Mouse (Mus musculus) kidney, postnatal 14 days (tissue): ENCODE results near the gene Mtmr14.

ENCODE experiments used
- DNase-seq: peaks from one replicate; pipeline ENCODE4 v3.0.0; 2022; ENCODE audit warnings: mixed read lengths

Mtmr14 gene

DNA sequence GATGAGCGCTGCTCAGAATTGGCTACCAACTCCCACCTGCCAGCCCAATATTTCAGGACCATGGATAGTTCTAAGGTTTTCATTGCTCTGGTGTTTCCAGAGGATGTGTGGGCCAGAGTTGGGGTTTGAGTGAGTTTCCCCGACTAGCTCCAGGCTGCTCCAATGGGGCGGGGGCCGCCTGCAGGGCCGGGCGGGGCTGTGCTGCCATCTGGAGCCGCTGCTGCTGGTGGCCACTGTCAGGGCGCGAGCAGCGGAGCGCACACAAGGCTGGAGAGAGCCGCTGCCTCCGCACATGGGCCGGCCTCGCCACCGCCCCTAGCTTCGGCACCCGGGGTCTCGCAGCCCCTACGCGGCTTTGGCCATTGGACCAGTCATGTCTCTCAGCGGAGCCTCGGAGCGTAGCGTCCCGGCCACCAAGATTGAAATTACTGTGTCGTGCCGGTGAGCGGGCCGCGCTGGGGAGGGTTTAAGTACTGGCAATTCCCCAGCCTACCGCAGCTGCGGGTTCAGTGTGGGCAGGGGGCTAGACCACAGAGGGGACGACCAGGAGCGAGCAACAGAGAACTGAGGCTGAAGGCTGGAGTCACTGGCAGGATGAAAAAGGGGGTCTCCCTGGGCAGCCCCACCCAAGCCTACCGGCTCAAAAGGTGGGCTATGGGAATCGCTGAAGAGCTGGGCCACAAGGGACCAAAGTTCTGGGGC lies 44.6 kb downstream of the Mtmr14 start, which contains the start of gene Cpne9:
Gene Cpne9 (plus strand): TSS at position 207 of the 702 bp plus-strand sequence.
- DNase-seq: peak; percentile 27

DNA sequence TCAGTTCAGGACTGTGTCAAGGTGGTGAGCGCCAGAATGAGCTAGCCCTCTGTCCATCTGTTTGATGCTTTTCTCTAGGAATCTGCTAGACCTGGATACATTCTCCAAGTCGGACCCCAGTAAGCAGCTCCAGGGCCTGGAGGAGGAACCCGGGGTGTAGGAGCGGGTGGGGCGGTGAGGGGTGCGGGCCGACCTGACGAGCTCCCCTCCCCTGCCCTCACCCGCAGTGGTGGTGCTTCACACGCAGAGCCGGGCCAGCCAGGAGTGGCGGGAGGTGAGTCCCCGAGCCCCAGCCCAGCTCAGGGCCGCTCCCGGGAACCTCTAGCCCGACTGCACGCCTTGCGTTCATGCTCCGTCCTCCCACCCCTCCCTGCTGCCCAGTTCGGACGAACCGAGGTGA lies 45.3 kb downstream of the Mtmr14 start:
- no peak for DNase-seq

DNA sequence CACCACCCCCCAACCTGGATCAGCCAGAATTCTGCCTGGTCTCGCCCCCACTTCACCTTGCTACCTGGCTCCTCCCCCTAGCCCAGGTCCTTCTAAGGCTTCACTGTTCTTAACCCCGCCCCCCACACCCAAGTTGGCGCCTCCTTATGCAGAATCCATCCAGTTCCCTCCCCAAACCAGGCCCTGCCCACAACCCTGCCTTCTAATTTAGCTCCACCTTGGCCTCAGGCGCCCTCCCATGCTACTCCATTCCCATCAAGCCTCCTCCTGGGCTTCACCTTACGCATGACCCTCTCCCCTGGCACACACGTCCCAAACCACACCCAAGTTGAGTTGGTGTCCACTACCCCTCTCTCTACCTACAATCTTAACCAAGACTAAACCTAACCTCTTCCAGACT lies 45.9 kb downstream of the Mtmr14 start:
- DNase-seq: no peak

DNA sequence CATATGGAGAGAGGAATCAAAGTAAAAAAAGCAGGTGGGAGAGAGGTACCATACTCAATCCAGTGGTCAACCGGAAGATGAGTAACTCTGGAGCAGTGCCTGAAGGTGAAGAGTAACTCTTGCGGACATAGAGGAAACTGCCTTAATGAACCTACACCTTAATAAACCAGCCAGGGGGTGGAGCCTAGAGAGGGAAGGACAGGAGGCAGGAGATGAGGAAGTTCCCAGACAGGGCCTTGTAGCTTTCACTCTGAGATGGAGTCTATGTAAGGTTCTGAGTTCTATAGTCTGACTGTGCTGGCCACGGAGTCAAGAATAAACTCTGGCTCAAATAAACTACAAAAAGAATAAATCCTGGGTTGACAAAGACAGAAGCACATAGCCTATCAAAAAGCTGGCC lies 47.3 kb downstream of the Mtmr14 start:
- no peak for DNase-seq

GRCm38 (mm10) chr6:113286316-113286715 lies 48.7 kb downstream of the Mtmr14 start:
- no peak for DNase-seq

GRCm38 (mm10) chr6:113287236-113287635 lies 49.6 kb downstream of the Mtmr14 start:
- no peak for DNase-seq

- no peak for DNase-seq
Measured at GRCm38 (mm10) chr6:113289346-113289745, 51.7 kb downstream of the Mtmr14 start.

DNA sequence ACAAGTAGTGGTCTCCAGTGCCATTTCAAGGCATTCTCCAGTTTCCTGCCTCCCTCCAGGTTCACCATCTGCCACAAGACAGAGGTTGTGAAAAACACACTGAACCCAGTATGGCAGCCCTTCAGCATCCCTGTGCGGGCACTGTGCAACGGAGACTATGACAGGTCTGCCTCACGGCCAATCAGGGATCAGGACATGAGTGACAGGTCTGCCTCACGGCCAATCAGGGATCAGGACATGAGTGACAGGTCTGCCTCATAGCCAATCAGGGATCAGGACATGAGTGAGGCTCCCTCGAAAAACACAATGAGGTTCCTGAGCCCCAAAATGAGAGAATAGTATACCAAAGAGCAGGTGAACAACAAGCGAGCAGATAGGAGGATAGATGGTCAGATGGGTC lies 52.7 kb downstream of the Mtmr14 start:
- no peak for DNase-seq

DNA sequence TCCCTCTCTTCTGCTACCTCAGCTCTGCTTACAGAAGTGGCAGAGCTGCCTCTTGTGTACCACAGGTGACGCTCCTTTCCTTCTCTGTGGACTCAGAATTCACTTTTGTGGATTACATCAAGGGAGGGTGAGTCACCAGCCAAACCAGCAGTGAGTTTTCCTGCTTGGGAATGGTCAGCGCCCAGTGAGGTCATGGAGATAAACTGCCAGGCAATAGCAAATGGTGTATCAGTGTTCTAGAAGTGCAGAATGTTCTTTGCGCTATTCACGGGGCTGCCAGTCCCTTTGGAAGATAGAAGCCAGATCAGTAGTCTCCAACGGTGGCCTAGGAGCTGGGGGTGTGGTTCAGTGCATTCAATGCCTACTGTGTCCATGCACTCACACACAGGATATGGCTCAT lies 55.3 kb downstream of the Mtmr14 start:
- no peak for DNase-seq

GRCm38 (mm10) chr6:113296046-113296445 lies 58.4 kb downstream of the Mtmr14 start:
- DNase-seq: no peak

- no peak for DNase-seq
Measured at GRCm38 (mm10) chr6:113296639-113297038, 59.0 kb downstream of the Mtmr14 start.

DNA sequence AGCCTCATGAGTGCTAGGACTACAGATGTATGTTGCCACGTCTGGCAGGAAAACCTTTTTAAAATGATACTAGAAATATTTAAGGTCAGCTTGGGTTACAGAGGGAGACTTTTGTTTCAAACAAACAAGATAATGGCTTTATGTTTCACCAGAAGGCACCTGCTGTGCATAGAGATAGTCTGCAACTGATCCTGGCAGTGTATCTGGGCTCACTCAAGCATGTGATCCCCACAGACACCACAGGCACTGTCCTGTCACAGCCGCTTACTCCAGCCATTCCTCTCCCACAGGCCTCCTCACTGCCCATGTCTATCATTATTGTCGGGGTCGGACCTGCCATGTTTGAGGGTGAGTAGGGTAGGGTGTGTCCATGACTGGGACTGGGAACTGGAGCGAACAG lies 63.7 kb downstream of the Mtmr14 start:
- DNase-seq: no peak

DNA sequence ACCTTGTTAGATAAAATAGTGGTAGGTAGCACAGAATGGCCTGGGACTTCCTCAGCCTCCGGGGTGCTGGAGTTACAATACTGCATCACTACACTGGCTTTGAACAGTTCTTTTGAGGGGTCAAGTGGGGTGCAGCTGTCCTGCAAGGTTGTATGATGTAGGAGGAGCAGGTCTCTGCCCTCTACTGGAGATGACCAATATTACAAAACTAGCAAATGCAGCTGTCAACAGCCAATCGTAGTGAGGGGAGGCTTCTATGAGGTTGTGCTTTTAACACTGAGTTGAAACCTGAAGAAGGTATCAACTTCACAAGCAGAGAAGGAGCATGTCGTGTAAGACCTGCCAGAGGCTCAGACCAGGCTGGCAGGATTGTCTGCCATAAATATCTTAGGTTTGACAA lies 64.6 kb downstream of the Mtmr14 start:
- DNase-seq: peak; percentile 26

DNA sequence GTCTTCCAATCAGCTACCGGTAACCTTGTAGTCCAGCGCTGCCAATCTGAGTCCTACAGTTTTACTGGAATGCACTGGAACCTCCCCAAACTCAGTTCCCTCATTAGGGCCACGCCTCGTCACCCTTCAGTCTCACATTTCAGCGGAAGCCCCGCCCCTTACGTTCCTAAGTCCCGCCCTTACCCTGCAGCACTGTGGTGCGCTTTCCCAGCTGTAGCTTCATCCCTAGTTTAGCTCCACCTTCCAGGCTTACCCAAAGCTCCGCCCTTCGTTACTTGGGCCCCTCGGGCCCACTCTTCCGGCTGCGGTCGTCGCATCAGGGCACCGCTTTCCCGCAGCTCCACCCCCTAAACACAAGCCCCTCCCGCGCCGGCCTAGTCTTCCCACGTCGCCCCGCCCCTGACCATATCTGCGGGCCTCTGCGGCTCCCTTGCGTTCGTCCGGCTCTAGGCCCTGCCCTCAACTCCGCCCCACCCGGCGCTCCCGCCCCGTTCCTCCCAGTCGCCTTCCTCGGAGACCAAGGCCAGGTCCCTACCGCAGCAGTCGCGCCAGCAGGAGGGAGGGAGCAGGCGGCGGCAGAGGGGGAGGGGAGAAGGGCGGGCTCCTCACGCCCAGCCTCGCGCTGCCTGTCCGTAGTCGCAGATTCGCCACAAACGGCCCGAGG lies 68.8 kb downstream of the Mtmr14 start:
- peak; percentile 100 for DNase-seq

- DNase-seq: no peak
Measured at GRCm38 (mm10) chr6:113306986-113307349, 69.3 kb downstream of the Mtmr14 start, which contains the start of gene Brpf1. Gene Brpf1 (plus strand): TSS chr6:113307137.

DNA sequence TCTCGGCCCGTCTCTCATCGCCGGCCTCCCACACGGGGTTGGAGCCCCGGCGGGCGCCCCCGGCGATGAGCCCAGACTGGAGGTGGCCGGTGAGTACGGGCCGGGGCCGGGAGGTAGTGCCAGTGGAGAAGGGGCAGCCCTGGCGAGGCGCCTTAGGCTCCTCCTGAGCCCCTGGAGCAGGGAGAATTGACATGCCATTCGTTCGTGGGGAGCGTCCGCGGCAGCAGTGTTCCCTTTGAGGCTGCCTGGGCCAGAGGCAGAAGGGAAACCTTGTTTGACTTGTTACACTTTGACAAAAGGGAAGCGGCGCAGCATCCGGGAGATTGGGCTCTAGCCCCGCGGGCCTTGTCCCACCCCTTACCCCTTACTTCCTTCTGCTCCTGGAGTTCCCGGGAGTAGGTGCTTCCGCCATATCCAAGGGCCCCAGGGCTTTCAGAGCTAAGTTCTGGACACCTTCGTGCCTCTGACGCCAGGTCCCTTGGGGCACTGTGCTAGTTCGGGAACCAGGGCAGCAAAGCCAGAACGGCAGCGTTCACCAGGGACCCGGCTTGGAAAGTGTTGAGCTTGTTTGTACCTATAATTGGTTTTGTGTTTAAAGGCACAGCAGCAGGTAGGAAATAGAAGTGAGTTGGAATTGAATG lies 70.0 kb downstream of the Mtmr14 start:
- DNase-seq: peak; percentile 59

DNA sequence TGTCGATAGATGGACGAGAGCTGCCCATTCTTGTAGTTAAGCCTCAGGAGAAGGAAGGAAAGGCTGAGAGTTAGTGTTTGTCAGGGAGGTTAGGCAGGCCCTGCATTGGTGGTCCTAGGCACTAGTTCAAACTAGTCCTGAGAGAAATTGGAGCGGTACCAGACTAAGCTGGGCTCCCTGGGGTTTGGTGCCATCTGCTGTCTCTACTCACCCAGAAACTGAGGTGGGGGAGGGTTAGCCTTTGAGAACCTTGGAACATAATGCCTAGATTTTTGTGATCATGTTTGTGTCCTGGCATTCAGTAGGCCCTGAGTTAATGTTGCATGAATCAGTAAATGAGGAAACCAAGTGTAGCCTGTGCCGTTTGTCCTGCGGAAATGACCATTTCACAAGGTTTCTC lies 70.5 kb downstream of the Mtmr14 start:
- peak; percentile 59 for DNase-seq

DNA sequence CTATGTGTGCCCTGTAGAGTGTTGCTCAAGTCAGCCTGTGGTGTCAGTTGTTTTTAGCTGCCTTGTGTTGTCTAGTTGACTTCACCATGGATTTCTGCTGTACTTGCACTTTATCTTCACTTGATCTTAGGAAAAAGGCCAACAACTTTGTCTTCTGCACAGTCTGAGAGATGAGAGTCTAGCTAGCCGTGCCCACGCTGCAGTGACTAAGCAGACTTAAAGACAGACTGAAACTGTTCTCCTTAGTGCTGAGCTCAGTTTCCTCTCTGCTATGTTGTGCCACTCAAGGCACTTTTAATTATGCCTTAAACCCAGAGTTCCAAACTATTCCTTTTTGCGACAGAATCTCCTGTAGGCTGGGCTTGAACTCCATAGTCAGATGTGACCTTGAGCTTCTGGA lies 78.3 kb downstream of the Mtmr14 start:
- DNase-seq: no peak

GRCm38 (mm10) chr6:113326533-113327315 lies 89.1 kb downstream of the Mtmr14 start, which contains the start of gene Ogg1:
Gene Ogg1 (plus strand): TSS chr6:113326972.
- peak; percentile 99 for DNase-seq

- no peak for DNase-seq
Measured at GRCm38 (mm10) chr6:113329396-113329795, 91.8 kb downstream of the Mtmr14 start.

- DNase-seq: no peak
Measured at GRCm38 (mm10) chr6:113330547-113330946, 92.9 kb downstream of the Mtmr14 start.
